Mouse (Mus musculus): ENCODE results near the gene Lingo1.

Lingo1 gene

GRCm38 (mm10) chr9:56681950-56682349, 114.3 kb downstream of the Lingo1 start:
- DNase-seq (ENCODE audit: low spot score in 2 of 2) = no peak

DNA sequence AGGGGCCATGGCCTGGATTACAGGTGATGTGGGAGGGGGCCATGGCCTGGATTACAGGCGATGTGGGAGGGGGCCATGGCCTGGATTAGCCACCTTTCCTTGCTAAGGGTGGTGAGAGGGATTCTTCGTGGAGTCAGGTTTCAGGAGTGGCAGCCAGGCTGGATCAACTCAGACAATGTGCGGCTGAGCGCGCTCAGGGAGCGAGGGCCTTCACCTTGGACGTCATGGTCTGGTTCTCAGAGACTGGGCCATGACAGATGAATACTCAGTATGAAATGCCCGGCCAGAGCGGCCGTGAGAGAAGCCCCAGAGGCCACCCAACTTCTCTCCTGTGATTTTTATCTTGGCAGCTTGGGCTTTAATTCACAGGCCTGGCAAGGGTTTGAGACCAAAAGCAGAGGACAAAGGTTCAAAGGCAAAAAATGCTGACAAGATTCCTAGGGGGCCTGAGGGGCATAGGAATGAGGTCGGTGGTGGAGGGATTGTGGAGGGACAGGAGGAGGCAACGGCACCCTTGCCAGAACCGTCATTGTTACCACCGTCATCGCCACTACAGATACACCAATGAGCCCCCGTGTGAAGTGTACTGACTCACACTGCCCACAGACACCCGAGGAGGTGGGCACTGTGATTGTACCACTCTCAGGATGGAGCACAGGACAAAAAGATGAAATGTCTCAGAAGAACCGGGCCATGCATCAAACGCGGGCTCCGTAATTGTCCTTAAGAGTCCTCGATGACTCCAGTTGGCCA, 117.2 kb downstream of the Lingo1 start:
- DNase-seq (ENCODE audit: low spot score in 2 of 2) = no peak

GRCm38 (mm10) chr9:56675696-56676095, 120.6 kb downstream of the Lingo1 start:
- no peak for DNase-seq (ENCODE audit: low spot score in 2 of 2)

- no peak for DNase-seq (ENCODE audit: low spot score in 2 of 2)
Measured at GRCm38 (mm10) chr9:56669605-56670221, 126.6 kb downstream of the Lingo1 start.

GRCm38 (mm10) chr9:56664136-56664535, 132.1 kb downstream of the Lingo1 start:
- no peak for DNase-seq (ENCODE audit: low spot score in 2 of 2)

- DNase-seq (ENCODE audit: low spot score in 2 of 2) = no peak
Measured at GRCm38 (mm10) chr9:56662946-56663345, 133.3 kb downstream of the Lingo1 start.

DNA sequence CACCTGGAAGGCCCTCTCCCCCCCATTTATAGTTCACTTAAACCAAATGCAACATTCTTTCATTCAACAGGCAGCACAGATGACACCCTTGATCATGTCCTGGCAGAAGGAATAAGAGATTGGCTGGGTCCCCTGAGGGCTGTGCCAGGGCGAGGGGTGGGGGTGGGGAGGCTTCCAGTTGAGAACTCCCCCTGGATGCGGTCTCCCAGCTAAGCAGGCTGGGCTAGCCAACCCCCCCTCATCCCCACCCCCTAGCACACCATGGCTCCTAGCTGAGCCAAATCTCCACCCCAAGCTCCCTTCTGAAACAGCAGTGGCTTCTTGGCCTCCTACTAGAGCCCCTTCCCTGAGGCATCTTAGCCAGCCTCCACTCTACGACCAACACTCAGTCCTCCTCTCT, 133.9 kb downstream of the Lingo1 start:
- no peak for DNase-seq (ENCODE audit: low spot score in 2 of 2)

DNA sequence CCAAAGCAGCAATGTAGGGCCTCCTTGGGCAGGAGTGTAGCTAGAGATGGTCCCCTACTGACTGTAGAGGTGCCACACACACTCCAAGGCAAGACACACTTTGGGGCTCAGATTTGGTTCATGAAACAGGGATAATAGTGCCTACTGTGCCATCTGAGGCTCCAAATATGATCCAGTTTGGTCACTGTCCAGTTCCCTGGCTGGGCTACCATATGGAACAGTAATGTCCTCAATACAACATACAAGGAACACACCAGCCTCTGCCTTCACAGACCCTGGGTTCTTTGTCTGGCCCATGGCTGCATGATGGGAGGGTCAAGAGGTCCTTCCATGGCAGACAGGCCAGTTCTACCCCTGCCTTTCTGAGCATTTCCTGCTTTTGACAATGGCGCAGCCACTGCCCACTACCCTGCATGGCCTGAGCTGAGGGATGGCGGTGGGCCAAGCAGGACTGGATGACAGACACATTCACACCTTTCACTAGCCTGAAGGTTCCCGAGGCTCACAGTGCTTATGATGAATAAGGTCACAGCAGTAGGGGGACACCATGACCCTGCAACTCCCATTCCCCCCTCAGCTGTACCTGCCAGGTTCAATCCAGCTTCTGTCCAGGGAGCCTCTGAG, 134.9 kb downstream of the Lingo1 start:
- DNase-seq (ENCODE audit: low spot score in 2 of 2) = no peak

DNA sequence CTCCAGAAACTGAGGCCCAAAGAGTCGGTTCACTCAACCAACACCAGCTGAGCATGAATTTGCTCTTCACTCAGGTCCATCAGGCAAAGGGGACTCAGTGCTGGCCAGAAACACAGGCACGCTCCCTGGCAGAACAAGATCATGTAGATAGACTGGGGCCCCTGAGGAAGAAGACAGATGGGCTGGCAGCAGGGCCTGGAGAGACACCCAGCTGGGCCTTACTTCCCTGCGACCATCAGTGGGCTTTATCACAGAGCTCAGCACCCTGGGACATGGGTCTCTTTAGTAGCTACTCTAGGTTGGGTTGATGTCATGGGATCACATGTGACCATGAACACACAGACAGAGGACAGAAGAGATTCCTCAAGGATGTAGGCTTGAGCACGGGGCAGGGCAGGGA, 137.7 kb downstream of the Lingo1 start:
- no peak for DNase-seq (ENCODE audit: low spot score in 2 of 2)

DNA sequence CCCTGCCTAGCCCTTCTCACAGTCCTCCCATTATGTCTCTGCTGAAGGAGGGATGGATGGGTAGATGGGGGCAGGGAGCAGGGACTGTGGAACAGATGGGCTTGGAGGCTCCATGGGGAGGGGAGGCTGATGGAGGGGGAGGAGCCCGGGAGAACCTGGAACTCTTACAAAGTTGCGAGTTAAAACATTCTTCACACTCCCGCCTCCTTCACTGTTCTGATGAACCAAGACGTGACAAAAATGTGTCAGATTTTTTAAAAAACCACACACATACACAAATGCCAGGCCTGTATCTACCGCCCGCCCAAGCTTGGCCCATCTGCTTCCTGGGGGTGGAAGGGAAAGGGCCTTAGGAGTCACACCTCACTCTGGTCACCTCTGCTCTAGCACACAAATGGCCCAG, 138.3 kb downstream of the Lingo1 start:
- DNase-seq (ENCODE audit: low spot score in 2 of 2) = no peak

DNA sequence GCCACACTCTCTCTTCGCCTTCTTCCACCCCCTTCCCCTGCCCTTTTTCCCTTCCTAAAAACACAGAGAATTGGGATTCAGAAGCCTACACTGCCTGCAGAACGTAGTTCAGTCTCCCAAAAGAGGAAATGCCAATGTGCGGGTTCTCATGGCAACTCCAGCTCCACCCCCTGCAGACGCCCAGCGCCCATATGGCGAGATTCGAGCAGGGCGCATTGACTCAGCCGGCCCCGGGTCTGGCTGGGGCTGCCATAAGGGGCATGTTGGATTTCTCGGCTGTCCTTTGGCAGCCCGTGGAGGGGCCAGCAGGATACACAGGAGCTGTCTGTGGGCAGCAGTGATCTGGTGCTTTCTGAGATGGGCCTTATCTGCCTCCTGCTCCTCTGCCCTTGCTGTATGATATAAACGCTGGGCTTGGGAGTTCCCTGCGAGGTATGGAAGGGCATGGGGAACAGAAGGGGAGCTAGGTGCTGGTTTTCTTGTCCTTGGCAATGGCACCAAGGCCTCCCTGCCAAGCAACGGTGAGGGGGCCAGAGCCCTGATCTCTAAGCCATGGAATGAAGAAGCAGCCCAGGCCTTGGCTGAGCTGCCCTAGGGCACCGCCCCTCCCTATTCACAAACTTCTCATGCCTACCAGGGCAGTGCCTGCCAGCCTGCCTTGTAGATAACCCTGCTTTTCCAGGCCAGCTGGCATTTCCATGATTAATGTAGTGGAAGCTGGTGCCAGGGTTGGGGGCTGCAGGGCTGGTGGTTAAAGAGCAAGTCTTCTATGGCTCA, 139.3 kb downstream of the Lingo1 start:
- DNase-seq (ENCODE audit: low spot score in 2 of 2) = no peak

DNA sequence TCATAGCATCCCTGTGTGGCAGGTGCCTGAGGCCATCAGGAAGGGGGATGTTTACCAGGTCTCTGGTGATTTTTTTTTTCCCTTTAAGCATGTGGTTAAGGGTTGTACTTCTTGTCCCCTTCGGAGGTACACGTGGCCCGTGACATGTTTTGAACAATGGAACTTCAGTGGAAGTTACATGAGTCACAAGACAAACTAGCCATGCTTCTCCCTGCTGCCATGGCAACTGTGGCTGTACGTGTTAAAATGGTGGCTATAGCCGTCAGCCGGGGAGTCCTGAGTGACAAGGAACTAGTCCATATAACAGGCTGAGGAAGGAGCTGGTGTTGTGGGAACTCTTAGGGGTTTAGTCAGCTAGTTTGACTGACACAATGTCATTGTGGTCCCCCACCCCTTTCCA, 141.1 kb downstream of the Lingo1 start:
- no peak for DNase-seq (ENCODE audit: low spot score in 2 of 2)

GRCm38 (mm10) chr9:56652551-56652950, 143.7 kb downstream of the Lingo1 start:
- no peak for DNase-seq (ENCODE audit: low spot score in 2 of 2)

- DNase-seq (ENCODE audit: low spot score in 2 of 2) = no peak
Measured at GRCm38 (mm10) chr9:56651586-56651985, 144.7 kb downstream of the Lingo1 start.

DNA sequence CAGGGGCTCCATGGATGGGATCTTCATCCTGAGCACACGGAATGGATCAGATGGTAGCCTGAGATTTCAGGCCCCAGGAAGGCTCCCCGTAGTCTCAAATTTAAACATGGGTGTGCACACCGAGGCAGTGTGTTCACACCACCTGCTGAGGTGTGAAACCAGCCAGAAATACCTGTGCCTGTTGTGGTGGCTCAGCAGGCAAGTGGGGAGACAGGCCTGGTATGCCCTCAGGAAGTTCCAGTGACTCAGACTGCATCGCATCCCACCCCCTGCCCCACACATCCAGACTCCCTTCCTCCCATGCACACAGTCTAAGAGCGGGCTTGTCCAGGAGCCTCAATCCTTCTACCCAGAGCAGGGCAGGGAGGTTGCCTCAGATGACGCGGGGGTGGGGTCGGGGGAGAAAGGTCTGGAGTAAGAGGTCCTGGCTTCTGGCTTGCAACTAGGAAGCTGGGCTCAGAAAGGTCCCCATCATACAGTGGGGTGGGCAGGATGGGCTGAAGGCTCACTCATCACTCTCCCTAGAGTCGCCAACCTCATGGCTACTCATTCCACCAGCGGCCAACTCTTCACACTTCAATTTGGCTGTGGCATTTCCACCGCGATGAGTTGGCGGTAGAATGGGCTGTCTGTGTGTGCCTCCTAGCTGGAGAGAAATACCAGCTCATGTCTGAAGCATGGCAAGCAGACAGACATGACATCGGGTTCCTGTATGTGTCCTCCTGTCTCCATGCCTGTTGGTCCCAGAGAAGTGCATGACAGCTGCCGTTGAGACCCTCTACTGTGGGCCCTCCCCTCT, 149.8 kb downstream of the Lingo1 start:
- DNase-seq (ENCODE audit: low spot score in 2 of 2) = no peak

DNA sequence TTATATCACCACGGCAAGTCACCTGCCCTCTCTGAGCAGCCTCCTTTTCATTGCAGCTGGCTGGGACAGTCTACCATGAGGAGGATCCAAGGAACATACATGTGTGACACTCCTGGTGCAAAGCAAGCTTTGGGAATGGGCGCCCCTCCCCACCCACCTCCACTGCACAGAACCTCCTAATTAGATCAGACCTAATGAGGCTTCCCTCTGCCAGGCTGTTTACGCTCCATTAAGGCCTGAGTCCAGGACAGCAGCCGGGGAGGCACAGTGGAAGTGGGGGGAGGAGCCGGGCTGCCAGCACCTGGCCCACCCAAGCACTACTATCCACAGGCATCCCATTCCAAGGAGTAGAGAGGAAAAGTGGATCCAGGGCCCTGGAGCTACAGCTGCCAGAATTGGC, 152.8 kb downstream of the Lingo1 start:
- DNase-seq (ENCODE audit: low spot score in 2 of 2) = no peak

GRCm38 (mm10) chr9:56638226-56638905, 157.9 kb downstream of the Lingo1 start:
- no peak for DNase-seq (ENCODE audit: low spot score in 2 of 2)

DNA sequence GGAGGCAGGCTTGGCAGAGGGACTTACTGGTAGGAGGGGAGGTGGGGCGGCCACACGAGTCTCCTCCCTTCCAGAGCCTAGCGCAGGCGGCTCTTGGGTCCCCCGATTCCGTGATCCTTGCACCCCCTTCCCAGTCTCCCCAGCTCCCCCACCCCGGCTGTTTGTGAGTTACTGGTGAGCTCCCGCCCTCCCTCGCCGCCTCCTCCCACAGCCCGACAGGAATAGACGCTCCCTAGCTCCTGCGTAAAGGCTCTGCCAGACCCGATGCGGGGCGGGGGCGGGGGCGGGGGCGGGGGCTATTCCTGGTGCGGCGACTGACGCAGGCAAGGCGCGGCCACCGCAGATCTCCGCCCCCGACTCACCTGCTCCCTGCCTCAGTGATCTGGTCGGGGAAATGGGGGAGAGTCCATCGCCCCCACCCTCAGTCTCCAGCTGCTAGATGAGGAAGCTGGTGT, 158.8 kb downstream of the Lingo1 start:
- DNase-seq (ENCODE audit: low spot score in 2 of 2) = no peak

DNA sequence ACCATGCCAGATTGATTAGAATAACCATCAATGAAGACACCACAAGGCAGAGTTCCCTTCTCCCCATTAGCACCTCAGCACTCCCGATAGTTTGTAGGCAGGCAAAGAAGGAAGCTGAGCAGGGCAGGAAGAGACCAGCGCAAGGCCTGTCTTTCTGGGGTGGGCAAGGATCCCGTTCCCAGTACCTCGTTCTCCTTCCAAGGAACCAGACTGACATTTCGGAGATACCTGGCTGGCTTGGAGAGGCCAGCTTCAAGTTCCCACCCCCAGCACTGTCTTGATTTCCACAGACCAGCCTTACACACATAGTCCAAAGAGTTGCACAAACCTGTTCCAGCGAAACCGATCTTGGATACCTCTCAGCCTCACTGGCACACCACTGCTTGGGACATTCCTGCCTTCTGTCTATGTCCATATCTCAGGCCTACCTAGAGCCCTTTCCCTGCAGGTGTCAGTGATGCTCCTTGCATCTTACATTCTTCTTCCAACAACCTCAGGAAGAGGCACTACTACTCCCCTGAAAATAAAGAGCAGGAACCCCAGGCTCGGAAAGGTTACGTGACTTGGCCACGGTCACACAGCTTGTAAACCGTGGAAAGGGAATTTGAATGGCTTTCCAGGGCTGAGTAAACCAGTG, 159.4 kb downstream of the Lingo1 start:
- no peak for DNase-seq (ENCODE audit: low spot score in 2 of 2)

GRCm38 (mm10) chr9:56636214-56636613, 160.1 kb downstream of the Lingo1 start:
- DNase-seq (ENCODE audit: low spot score in 2 of 2) = peak; percentile 45 to 46

Data from spleen, postnatal 36 days (tissue).